Mouse (Mus musculus): ENCODE results near the gene Cox20. TPM values are rescaled to one million over a fixed set of nuclear protein-coding genes. Genes with fewer than 3 reads are reported as not detected.

Gene Cox20
- 114 TPM for polyA plus RNA-seq (2017; shearing (Covaris generic))

DNA sequence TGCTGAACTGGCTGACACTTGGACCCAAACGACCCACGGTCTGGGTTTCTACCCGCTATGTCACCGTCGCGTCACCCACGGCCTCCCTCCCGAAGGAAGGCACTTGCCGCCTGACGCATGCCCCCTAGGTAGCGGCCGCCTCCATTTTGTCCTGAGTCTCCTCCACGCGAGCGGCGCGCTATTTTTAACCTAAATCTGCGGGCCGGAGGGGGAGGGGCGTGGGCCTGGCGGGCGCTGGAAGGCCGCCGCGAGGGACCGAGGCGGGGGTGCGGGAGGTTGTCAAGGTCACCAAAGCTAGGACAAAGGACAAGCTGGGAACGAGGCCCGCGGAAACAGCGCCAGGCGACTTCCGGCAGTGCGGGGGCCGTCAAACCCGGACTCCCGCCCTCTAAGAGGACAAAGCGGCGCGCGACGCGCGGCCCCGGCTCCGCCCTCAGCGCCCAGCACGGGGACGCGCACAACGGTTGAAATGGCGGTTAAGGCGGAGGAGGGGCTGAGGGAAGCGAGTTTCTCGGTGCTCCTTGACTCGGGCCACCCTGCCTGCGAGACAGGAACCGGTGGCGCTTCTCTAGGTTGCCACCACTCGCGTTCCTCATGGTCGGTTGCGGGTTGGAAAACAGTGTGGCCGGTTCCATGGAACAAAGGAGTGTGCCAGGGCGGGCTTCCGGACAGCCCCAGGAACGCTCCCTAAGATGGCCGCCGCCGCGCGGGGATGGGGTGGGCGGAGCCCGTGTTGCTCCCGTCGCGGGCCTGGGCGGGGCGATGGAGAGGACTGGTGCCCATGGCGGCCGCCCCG, at the start of gene Cox20:
TSS of gene Cox20 (plus strand) at position 742 of the 796 bp plus-strand sequence.

DNA sequence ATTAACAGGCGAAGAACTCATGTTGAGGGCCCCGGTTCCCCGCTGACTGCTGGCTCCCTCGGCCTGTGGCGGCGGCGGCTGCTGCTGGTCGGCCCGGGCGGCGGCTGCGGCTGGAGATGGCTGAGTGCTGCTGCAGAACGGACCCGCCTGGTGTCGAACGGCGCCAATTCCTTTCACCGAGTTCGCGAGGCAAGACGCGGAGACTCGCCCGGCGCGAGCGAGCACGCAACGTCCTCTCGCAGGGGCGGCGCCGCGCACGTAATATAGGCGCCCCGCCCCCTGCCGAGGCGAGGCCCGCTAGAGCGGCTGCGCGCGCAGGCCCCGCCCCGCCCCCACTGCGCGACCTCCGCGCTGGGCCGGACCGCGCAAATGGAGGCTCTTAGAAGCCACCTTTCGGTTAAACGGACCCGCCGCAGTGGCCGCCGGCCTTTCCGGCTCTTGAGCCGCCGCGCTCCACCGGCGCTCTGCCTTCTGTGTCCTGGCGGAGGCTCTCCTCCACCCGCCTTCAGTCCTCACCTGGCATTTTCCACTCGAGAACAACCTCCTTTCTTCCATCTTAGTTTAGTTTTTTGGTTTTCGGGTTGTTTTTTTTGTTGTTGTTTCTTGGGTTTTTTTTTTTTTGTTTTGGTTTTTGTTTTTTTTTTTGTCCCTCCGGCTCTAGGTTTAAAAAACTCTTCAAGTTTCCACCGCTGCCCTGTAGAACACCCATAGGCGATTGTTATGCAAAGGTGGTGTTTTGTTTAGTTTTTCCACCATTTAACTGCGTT, 18.8 kb downstream of the Cox20 start, which contains the start of gene Hnrnpu:
TSS of gene Hnrnpu (minus strand) at position 247 of the 767 bp plus-strand sequence.

Other genes with a start within 250 kb of the Cox20 start
- 36.8 TPM for gene Desi2, start 131.7 kb upstream of the Cox20 start, polyA plus RNA-seq (2017; shearing (Covaris generic))
- gene Hnrnpu, start 18.7 kb downstream of the Cox20 start, polyA plus RNA-seq (2017; shearing (Covaris generic)) = 843 TPM
- gene Efcab2, start 87.0 kb downstream of the Cox20 start, polyA plus RNA-seq (2017; shearing (Covaris generic)) = 4.5 TPM
- 0.11 TPM for gene Kif26b, start 210.0 kb downstream of the Cox20 start, polyA plus RNA-seq (2017; shearing (Covaris generic))